Mouse (Mus musculus): ENCODE data around the gene Akt2. TPM values are rescaled to one million over a fixed set of nuclear protein-coding genes. Genes with fewer than 3 reads are reported as not detected.
"Not testable (repeated sequence)": the region's sequence is repeated elsewhere in the genome, so short reads cannot be mapped to it uniquely, and the experiment has no call there.

The Akt2 gene
- total RNA-seq, 2 experiments from 2014 or later = 194 to 199 TPM

DNA sequence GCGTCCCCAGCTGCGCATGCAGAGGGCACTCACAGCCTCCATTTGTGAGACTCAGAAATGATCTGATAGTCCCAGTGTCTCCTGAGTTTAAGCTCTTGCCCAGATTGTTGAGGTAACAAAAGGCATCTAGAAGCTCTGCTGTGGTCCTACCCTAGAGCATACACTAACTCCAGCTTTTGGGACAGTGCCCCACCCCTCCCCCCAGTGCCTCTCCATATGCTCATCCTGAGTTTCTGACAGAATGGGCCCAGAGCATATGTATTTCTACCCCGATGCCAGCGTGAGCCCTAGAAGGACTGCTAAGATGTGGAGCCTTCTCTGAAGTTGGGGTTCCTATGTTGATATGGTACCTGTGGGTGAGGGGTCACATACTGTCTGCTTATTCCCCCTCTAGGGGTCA is 40.1 kb downstream of the Akt2 start:
- TF ChIP-seq CTCF (IDR thresholded peaks at IDR 0.05) = no peak
- no peak overlapping the region for H3K27ac ChIP-seq
- no peak overlapping the region for H3K4me3 ChIP-seq
- intact Hi-C loops (cut with DNase I) = no loop called here
- peak; percentile 11 for DNase-seq

DNA sequence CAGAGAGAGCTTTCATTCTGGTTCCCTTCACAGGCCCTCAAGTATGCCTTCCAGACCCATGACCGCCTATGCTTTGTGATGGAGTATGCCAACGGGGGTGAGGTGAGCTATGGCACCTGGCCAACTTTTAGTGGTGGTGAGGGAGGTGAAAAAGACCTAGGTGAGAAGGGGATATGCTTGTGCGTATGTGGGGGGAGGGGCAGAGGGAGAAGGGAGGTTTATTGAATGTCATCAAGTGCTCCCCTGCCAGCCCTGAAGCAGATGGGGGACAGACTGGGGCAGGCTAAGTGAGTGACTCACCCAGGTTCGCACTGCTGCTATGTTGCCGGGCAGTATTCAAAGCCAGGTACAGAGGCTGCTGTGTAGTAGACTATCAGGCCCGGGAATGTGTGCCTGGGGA is 41.8 kb downstream of the Akt2 start:
- intact Hi-C loops (cut with DNase I) = no loop called here
- DNase-seq = peak; percentile 17
- Histone ChIP-seq H3K4me3 (no peak overlapping the region), H3K27ac (no peak overlapping the region)
- TF ChIP-seq CTCF (IDR thresholded peaks at IDR 0.05) = no peak

DNA sequence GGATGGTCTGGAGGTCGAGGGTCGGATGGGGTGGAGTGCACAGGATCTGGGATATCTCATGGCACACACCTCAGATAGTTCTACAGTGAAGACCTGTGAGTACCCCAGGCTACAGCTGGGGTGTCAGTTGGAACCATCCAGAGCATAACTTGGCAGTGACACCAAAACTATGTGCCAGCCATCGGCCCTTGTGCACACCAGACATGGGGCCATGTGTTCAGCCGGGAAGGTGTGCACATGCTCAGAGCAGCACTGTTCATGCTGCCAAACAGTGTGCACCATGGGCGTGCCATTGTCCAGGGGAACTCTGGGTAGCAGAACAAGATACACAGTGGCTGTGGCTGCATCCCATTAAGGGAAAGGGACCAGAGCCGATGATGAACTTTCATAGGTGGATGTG is 43.3 kb downstream of the Akt2 start:
- no peak overlapping the region for H3K4me3 ChIP-seq
- TF ChIP-seq CTCF (IDR thresholded peaks at IDR 0.05) = no peak
- DNase-seq = peak; percentile 10
- intact Hi-C loops (cut with DNase I) = no loop called here
- H3K27ac ChIP-seq = no peak overlapping the region

DNA sequence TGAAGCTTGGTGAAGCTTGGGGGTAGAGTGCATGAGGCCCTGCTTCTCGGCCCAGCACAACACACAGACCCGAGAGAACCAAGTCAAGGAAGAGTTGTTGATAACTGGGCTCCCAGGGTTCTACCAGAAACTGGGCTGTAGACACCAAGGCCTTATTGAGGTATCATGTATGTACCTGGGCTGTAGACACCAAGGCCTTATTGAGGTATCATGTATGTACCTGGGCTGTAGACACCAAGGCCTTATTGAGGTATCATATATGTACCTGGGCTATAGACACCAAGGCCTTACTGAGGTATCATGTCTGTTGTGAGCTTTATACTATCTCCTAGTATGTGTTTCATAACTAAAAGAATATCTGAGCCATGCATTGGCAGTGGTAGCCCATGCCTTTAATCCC is 43.7 kb downstream of the Akt2 start:
- H3K4me3 ChIP-seq; H3K27ac ChIP-seq; intact Hi-C loops (cut with DNase I); DNase-seq: not testable (repeated sequence)

DNA sequence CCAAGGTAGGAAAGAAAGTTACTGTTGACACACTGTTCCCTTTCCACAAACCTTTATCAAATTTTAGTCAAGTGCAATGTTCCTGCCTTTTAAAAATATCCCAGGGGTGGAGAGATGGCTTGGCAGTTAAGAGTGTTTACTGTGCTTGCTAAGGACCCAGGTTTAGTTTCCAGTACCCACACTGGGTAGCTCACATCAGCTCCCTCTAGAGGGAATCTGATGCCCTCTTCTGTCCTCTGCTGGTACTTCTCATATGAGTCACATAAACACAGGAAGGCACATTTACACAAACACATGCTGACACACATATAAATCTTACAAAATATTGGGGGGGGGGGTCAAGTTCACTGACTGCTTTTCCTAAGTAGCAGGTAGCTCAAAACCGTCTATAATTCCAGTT is 53.1 kb downstream of the Akt2 start:
- intact Hi-C loops (cut with DNase I) = no loop called here
- no peak overlapping the region for H3K27ac ChIP-seq
- DNase-seq = no peak
- H3K4me3 ChIP-seq = no peak overlapping the region
- peak; percentile 25 for TF ChIP-seq CTCF (IDR thresholded peaks at IDR 0.05)

DNA sequence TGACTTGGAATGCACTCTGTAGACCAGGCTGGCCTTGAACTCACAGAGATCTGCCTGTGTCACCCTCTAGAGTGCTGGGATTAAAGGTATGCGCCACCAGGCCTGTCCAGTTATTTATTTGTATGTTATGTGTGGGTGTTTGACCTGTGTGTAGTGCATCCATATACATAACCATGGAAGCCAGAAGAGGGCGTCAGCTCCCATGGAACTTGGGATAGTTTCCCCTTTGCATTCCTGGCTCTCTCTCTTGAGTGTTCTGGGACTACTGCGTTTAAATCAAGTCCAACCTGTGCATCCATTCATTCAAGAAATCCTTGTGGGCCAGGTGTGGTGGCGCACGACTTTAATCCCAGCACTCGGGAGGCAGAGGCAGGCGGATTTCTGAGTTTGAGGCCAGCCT is 55.2 kb downstream of the Akt2 start:
- DNase-seq = no peak
- no peak overlapping the region for H3K4me3 ChIP-seq
- H3K27ac ChIP-seq = no peak overlapping the region
- intact Hi-C loops (cut with DNase I) = no loop called here
- no peak for TF ChIP-seq CTCF (IDR thresholded peaks at IDR 0.05)

DNA sequence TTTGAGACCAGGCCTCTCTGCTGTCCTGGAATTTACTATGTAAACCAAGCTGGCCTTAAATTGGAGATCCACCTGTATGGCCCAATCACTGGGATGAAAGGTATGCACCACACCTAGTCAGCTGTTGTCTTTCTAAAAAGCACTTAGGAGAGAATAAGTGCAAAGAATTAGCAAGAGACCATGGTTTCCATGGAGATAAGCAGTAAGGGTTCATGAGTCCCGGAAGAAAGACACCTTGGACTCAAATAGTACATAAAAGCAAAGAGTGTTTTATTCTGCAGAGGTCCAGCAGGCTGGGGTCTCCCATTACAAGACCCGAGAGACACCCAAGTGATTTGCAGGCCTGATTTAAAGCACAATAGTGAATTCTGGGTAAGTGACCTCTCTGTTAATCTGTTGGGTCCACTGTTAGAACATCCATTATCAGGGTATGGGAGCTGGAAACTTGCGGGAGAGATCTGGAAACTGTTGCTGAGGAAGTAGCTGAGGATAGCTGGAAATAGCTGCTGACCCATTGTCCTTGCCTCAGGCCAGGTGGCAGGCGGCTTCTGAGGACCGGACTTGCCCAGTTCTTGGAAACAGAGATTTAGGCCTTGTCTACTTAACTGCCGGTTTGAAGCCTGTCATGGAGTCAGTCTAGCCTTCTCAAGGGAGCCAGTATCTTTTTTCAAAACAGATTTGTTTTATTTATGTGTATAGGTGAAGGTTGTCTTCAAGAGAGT is 56.1 kb downstream of the Akt2 start:
- intact Hi-C loops (cut with DNase I) = no loop called here
- H3K27ac ChIP-seq = no peak overlapping the region
- H3K4me3 ChIP-seq = no peak overlapping the region
- DNase-seq = no peak
- no peak for TF ChIP-seq CTCF (IDR thresholded peaks at IDR 0.05)

DNA sequence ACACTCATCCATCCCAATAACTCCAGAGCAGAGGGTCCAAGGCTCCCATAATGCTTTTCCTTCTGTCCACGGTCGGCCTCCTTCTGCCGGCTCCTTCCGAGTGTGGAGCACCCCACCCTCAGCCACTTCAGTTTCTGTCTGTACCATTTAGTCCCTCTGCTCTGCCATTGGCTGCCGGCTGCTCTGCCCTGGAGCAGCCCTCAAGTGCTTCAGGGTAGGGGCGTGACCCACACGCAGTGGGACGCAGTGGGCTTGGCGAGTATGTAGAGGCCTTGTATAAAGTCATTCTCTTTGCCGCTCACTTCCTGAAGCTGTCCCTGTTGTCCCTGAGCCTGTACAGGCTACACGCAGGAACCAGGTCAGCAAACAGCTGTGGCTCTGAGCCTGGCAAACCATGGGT is 58.4 kb downstream of the Akt2 start:
- Histone ChIP-seq H3K27ac (no peak overlapping the region), H3K4me3 (no peak overlapping the region)
- intact Hi-C loops (cut with DNase I) = loop anchor here (5.0 to 10.0 kb wide), 2 partner anchors 72 to 75 kb away; no protein-coding TSS in a partner anchor
- no peak for DNase-seq
- no peak for TF ChIP-seq CTCF (IDR thresholded peaks at IDR 0.05)

DNA sequence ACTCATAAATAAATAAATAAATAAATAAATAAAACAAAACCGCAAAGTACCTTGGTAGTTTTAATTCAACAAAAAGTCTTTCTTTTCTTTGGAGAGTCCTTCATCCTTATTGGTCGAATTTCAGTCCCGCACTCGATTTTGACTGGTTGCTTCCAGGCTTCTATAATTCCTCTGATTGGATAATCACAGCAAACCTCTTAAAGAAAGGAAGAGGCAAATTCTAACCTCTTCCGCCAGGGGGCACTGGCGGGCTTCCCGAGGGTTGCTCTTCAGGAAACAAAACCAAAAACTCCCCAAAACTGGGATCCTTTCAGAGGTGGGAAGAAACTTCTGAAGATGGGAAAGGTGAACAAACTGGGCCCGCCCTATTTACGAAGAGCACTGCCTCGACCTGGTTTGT is 59.6 kb downstream of the Akt2 start:
- peak; percentile 90 for TF ChIP-seq CTCF (IDR thresholded peaks at IDR 0.05)
- intact Hi-C loops (cut with DNase I) = loop anchor here (1.0 to 10.0 kb wide), 3 partner anchors 34 to 74 kb away; no protein-coding TSS in a partner anchor
- peak; percentile 81 for DNase-seq
- Histone ChIP-seq H3K4me3 (no peak overlapping the region), H3K27ac (no peak overlapping the region)

DNA sequence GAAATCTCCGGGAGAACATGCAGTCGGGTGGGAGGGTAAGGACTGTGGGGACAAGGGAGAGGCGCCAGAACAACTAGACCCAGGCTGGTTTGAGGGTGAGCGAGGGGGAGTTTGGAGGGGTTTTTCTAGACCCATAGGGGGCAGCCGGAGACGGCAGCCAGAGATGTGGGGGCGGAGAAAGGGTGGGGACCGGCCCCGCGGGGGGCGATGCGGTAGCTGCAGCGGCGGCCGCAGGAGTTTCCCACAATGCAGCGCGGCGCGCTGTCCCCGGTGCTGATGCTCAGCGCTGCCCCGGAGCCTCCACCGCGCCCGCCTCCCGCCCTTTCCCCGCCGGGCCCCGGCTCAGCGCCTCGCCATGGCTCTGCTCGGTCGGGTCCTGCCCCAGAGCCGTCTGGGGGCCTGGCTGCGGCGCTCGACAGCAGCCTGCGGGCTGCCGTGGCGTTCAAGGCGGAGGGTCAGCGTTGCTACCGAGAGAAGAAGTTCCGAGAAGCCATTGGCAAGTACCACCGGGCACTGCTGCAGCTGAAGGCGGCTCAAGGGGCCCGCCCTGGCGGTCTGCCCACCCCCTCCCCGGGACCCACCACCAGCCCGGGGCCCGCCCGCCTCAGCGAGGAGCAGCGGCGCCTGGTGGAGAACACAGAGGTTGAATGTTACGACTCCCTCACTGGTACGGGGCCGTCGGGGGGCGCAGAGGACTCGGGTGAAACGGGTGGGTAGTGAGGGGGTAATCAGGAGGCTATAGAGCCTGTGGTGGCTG is 62.5 kb downstream of the Akt2 start, which contains the start of gene Ttc9b:
TSS of gene Ttc9b (plus strand) at position 235 of the 757 bp plus-strand sequence.
- peak; percentile 51 for DNase-seq
- no peak for TF ChIP-seq CTCF (IDR thresholded peaks at IDR 0.05)
- Histone ChIP-seq H3K4me3 (peak within 1 kb of the TSS; percentile 19; the same call in 1 of the 2 replicates), H3K27ac (no peak within 1 kb of the TSS)
- intact Hi-C loops (cut with DNase I) = loop anchor here (5.0 to 10.0 kb wide), 2 partner anchors 71 to 77 kb away; no protein-coding TSS in a partner anchor

DNA sequence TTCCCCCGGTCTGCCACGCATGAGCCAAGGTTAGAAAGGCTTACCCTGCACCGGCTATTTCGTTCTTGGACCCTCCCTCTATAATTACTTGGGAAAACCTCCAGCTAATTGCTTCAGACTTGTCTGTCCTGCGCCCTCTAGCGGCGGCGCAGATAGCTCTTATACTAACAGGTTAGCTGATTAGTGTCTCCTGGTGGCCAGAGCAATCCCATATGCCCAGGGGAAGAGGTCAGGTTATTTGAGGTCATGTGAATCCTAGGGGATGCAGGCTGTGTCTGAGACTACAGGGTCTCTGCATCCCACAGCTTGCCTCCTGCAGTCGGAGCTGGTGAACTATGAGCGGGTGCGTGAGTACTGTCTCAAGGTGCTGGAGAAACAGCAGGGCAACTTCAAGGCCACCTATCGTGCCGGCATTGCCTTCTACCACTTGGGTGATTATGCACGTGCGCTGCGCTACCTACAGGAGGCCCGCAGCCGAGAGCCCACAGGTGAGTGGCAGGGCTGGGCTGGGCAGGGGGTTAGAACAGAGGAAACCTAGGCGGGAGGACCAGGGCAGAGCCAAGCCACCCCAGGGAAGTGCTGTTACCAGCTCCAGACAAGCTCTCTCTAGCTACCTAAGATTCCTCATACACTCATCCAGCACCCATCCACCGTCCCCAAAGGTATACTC is 63.4 kb downstream of the Akt2 start:
- Histone ChIP-seq H3K27ac (no peak overlapping the region), H3K4me3 (no peak overlapping the region)
- DNase-seq = peak; percentile 68
- peak; percentile 77 for TF ChIP-seq CTCF (IDR thresholded peaks at IDR 0.05)
- intact Hi-C loops (cut with DNase I) = loop anchor here (5.0 to 10.0 kb wide), 2 partner anchors 70 to 77 kb away; no protein-coding TSS in a partner anchor

DNA sequence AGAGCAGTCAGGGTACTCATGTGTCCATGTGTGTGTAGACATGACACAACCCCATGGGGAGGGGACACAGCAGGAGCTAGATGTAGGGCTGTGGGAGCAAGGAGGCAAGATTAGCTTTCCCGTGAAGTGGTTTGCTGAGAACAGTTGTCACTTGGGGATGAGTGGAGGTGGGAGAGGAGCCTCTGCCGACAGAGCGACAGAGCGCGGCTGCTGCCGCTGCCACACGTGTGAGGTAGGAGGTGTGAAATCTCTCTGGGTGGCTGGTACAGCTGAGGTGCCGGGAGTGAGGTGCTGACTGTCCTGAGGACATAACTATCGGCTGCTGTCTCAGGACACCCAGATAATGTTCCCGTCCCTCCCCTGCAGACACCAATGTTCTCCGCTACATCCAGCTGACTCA is 64.2 kb downstream of the Akt2 start:
- no peak overlapping the region for H3K27ac ChIP-seq
- no peak for TF ChIP-seq CTCF (IDR thresholded peaks at IDR 0.05)
- DNase-seq = no peak
- intact Hi-C loops (cut with DNase I) = loop anchor here (10.0 kb wide), 1 partner anchor 69 kb away; no protein-coding TSS in a partner anchor
- no peak overlapping the region for H3K4me3 ChIP-seq

DNA sequence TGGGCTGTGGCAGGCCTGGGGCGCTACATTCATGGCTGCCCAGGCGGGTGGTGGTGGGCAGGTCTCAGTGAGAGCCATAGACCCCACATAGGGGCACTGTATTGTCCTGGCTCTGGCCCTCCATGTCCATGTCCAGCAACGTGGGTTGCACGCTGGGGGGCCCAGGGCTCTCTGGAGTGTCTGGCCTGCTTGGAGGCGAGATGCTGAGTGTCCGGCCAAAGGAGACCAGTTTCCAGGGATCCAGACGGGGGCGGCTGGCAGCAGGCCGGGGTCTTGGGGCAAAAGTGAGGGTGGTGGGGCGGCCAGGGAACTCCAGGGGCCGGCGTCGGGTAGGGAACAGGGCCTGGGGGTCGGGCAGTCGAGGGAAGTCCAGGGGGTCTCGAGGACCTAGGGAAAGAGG is 65.2 kb downstream of the Akt2 start:
- TF ChIP-seq CTCF (IDR thresholded peaks at IDR 0.05) = no peak
- no peak for DNase-seq

More for the DNA sequence above, 65.2 kb downstream of the Akt2 start:
- H3K4me3 ChIP-seq = no peak overlapping the region
- intact Hi-C loops (cut with DNase I) = loop anchor here (10.0 kb wide), 1 partner anchor 68 kb away; no protein-coding TSS in a partner anchor
- no peak overlapping the region for H3K27ac ChIP-seq
